Mouse (Mus musculus) c-Kit-positive CD71-negative TER-119-negative erythroid progenitor cells, embryonic 14.5 days (primary cell): ENCODE measurements around the gene Gjb1.

Experiments used
- DNase-seq: peaks from one replicate; pipeline ENCODE4 v3.0.0-alpha.2; 2013; ENCODE audit warnings: low read depth

Gjb1 gene

GRCm38 (mm10) chrX:101418946-101419724 lies 43.0 kb downstream of the Gjb1 start:
- DNase-seq: no peak

- DNase-seq: peak; percentile 61
Observed at GRCm38 (mm10) chrX:101419725-101420699, 43.8 kb downstream of the Gjb1 start.

GRCm38 (mm10) chrX:101420700-101421095 lies 44.5 kb downstream of the Gjb1 start, which contains the start of gene Zmym3:
Zmym3 (minus strand) TSS chrX:101420849.
- DNase-seq: no peak

GRCm38 (mm10) chrX:101423462-101423861 lies 47.3 kb downstream of the Gjb1 start:
- no peak for DNase-seq

- DNase-seq: peak; percentile 24
Observed at GRCm38 (mm10) chrX:101427774-101428173, 51.6 kb downstream of the Gjb1 start.

- DNase-seq: no peak
Observed at GRCm38 (mm10) chrX:101428785-101429141, 52.6 kb downstream of the Gjb1 start.

GRCm38 (mm10) chrX:101429142-101429949 lies 53.2 kb downstream of the Gjb1 start, which contains the start of gene Nono:
Nono (plus strand) TSS chrX:101429318.
- DNase-seq: peak; percentile 84

GRCm38 (mm10) chrX:101429976-101430375 lies 53.8 kb downstream of the Gjb1 start:
- no peak for DNase-seq
